Mouse (Mus musculus) ES-E14 (cell line): Measurements from ENCODE around the gene Prkcg.

Experiments
- HCFC1 ChIP-seq: IDR thresholded peaks from 2 replicates; pipeline ENCODE4 v1.6.1; 2012; ENCODE audit warnings: low read length, inconsistent platforms, borderline replicate concordance; ENCODE audit not compliant: insufficient read depth
- ZC3H11A ChIP-seq: IDR thresholded peaks from 2 replicates; pipeline ENCODE4 v1.6.1; 2012; ENCODE audit warnings: low read depth, mild to moderate bottlenecking, inconsistent platforms, low read length, borderline replicate concordance

DNA sequence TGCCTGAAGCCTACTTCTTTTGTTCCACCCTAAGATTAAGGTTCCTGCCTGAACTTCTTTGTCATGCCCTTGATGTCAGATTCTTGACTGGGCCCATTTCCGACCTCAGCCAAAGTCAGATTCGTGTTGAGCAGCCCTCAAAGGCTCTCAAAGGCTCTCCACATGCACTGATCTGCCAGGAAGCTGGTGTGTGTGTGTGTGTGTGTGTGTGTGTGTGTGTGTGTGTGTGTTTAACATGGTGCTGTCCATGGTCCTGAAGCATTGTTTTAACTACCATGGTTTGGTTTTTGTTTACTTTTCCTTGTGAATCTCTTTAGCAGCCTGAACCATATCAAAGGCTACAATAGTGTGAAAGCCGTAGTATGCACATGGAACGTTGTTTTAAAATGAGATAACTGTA, 39.0 kb downstream of the Prkcg start:
- no peak for TF ChIP-seq HCFC1
- no peak for TF ChIP-seq ZC3H11A
